Mouse (Mus musculus) gastrocnemius, postnatal 10 days (tissue): ENCODE measurements around the gene Nkd1. TPM values are rescaled to one million over a fixed set of nuclear protein-coding genes. Genes with fewer than 3 reads are reported as not detected.
A peak's percentile ranks its signal among the peaks of the same experiment; 100 is the strongest.

Experiments used
- DNase-seq: peaks from one replicate; pipeline ENCODE4 v3.0.0; 2021; ENCODE audit warnings: mixed read lengths
- total RNA-seq, 2 experiments: library from RNA; stranded (reverse); gene quantifications; 2 replicates each; pipeline ENCODE4 v1.2.3; 2021

Gene Nkd1
- total RNA-seq, 2 experiments from 2014 or later, result 6.5 to 8.2 TPM

DNA sequence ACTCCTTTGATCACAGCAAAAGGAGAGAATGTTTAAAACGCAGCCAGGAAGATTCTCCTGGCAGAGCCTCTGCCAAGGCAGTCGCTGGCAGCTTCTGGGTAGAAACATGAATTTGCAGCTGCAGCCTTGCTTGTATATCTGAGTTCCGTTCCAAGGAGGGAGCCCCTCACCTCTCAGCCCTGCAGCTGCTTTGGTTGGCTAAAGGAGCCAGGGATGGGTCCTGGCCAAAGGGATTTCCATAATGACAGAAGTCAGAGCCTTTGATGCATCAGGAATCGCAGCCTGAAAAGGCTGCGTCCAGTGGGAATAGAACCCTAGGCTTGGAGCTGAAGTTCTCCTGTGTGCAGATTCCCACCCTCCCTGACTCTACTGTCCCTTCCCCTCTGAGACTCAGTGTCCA, 93.8 kb downstream of the Nkd1 start:
- DNase-seq, result no peak

- DNase-seq, result no peak
These were observed 97.5 kb downstream of the Nkd1 start for GRCm38 (mm10) chr8:88618612-88619011.

GRCm38 (mm10) chr8:88619513-88619912, 98.4 kb downstream of the Nkd1 start:
- DNase-seq, result no peak

DNA sequence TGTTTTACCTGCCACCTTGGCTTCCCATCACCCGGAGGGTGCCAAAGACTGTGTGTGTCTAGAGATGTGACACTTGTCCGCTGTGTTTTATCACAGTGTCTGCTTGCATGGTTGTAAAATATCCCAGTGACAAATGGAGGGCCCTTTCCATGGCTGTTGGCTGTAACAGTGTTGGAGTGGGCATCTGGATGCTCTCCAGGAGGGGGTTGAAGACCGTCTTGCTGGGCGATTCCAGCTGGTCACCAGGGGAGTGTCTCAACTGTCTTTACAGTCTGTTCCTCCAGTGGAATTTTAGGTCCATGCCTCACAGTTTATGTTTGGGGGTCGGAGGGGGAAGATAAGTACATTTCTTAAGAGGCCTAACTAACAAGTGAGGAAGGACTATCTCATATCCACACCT, 99.8 kb downstream of the Nkd1 start:
- no peak for DNase-seq

GRCm38 (mm10) chr8:88621408-88621807, 100.3 kb downstream of the Nkd1 start:
- peak; percentile 77 for DNase-seq

DNA sequence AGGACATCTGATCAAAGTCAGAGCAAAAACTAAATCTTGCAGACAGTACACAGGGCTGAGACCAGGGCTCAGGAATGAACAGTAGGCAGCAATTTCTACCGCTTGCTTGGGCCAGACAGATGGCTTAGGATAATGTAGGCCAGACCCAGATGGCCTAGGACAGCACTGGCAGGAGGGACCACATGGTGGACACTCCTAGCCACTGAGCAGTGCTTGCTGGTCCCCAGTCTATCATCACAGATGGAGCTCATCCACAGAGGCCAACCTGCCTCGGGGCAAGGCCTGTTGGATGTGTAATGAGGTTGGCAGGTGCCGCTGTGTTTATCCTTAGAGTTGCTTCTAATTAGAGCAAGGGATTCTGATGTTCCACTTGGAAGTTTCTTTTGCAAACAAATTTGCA, 102.2 kb downstream of the Nkd1 start:
- DNase-seq, result no peak

DNA sequence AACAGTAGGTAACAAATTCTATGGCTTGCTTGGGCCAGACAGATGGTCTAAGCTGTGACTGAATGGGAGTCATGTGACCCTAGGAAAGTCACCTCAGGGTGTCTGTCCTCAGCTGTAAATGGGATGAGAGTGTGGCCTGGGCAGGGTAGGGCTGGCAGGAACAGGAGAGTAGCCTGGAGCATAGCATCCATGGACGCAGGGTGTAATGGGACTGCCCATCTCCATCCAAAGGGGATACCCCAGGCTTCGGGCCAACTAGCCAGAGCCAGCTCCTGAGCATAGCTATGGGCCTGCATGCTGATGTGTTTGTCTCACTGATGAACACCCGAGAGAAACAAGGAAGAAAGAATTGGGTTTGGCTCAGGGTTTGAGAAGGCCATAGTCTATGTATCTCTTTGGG, 103.1 kb downstream of the Nkd1 start:
- no peak for DNase-seq

- no peak for DNase-seq
These were observed 105.3 kb downstream of the Nkd1 start for GRCm38 (mm10) chr8:88626433-88626832.

GRCm38 (mm10) chr8:88626940-88627264, 105.7 kb downstream of the Nkd1 start:
- no peak for DNase-seq

- DNase-seq, result peak; percentile 72
These were observed 106.3 kb downstream of the Nkd1 start for GRCm38 (mm10) chr8:88627265-88627991.

DNA sequence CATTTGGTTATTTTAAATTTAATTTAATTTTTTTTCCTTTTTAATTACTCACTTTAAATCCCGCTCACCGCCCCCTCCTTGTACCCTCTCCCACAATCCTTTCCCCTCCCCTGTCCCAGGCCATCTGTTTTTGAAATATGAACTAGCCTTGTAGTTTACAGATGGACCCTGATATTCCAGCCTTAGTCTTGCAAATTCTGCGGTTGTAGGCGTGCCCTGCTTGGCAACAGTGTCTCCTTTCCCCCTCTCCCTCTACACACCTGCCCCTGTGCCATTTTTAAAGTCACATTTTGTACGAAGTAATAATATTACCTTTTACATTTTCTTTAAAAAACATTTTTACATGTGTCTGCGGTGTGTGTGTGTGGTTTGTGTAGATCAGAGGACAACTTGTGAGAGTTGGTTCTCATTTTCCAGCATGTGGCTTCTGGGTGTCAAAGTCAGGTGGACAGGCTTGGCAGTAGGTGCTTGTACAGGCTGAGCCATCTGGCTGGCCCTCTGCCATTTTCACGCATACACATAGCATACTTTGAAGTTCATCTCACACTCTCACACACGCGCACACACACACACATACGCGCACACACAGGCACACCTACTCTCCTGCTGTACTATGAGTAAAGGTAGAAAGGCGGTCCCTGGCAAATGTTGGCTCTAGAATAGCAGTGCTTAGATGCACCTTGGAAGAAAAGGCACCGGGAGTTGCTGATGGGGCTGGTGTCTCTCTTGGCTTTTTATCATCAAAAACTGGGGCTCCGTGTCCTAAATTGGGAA, 107.0 kb downstream of the Nkd1 start:
- DNase-seq, result no peak

GRCm38 (mm10) chr8:88630225-88630624, 109.1 kb downstream of the Nkd1 start:
- no peak for DNase-seq

- no peak for DNase-seq
These were observed 109.9 kb downstream of the Nkd1 start for GRCm38 (mm10) chr8:88631081-88631480.

DNA sequence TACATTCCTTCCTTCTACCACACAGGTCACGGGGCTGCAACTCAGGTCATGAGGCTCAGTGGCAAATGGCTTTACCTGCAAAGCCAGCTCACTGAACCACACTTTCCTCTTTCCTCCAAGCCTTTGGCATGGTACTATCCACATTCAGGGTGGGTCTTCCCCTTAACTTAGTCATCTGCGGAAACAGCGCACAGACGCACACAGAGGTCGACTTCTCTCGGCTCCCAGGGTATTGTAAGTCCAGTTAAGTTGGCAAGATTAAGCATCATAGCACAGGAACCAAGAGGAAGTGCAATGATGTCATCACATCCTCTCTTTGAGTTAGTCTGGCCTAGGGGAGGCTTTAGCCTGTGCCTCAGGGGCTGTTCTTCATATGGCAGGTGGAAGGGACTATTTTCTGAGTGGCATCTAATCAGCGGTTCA, 112.2 kb downstream of the Nkd1 start:
- no peak for DNase-seq

GRCm38 (mm10) chr8:88635474-88636397, 114.6 kb downstream of the Nkd1 start, which contains the start of gene Snx20:
Gene Snx20 (minus strand): TSS chr8:88636128.
- DNase-seq, result no peak

DNA sequence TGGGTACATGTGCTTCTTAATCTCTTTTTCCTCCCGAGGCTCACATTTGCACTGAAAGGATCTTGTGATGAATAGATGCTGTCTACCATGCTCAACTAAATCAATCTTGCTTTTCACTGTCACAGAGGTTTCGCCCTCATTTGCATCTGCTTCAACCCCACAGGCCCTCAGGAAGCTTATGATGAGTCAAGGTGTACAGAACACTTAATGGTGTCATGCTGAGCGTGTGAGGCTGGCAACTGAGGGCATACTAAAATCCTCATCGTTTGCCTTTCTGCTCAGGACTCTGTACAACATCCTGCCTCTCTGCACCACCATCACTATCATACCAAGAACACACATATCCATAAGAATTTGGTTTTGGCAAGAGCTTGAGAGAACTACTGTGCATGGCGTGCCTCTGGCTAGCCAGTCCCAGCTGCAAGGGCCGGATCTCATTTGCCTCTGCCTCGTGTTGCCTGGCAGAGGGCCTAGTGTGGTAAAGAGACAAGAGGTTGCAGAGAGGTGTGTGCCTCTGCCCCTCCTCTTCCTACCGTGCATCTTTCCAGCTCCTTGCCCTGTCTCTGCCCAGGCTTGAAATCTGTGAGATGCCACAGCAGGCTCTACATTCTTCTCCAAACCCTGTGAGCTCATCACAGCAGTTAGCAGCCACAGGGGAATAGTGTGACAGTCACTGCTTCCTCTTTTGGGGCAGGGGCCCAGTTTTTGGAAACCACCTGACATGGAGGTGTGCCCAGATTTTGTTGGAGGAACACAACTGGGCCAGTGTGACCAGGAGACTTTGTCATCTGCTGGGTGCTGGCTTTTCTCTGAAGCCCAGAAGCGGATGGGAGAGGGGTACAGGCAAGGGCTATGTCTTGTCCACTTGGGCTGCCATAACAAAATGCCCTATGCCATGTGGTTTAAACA, 116.2 kb downstream of the Nkd1 start:
- no peak for DNase-seq

DNA sequence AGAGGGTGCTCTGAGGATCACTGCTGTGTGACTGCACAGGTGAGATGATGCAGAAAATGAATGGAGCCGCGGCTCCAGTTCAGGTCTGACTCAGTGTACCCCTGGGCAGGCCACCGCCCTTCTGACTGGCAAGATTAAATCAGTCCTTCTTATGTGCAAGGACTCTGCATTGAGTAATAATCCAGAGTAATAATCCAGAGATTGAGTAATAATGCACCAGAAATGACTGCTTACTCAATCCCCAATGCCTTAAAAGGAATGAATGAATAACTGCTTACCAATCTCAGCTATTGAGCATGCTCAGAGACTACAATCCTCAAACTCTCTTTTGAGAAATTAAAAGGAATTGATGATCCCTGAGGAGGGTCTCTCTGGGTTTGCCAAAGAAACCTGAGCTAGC, 117.8 kb downstream of the Nkd1 start:
- no peak for DNase-seq

DNA sequence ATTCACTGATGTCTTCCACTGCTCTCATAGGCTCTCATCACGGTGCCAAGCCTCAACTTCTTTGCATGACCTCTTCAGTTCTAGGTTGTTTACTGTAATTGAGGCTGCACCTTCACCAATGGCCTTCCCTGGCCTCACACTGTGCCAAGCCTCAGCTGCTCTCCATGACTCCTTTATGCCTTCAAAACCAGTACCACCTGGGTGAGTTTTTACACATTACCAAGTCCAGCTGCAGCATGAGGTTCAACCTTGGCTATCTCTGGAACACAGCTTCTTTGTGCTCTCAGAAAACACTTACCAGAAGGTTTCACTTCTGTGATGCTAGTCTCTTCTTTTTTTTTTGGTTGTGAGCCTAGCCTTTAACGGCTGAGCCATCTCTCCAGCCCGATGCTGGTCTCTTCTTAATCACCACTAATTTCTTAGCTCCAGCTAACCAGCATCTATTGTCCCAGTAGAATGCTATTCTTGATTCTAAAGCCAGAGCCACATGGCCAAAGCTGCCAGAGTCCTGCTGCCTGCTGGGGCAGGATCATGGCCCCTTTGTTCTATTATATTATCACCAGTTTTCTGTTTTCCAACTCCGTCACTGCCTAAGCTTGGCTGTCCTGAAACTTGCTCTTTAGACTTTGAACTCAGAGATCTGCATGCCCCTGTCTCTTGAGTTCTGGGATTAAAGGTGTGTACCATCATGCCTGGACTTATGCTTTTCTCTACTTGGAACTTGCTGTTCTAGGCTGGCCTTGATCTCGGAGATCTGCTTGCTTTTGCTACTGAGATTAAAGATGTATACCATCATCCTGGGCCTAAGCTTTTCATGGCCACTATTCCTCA, 121.8 kb downstream of the Nkd1 start:
- DNase-seq, result no peak
